Mouse (Mus musculus): ENCODE measurements around the gene Gtpbp6. TPM values are rescaled to one million over a fixed set of nuclear protein-coding genes. Genes with fewer than 3 reads are reported as not detected.

Gene Gtpbp6
- 50.2 and 57.9 TPM in 2 replicates for polyA plus RNA-seq (2012; rRNA removed)

DNA sequence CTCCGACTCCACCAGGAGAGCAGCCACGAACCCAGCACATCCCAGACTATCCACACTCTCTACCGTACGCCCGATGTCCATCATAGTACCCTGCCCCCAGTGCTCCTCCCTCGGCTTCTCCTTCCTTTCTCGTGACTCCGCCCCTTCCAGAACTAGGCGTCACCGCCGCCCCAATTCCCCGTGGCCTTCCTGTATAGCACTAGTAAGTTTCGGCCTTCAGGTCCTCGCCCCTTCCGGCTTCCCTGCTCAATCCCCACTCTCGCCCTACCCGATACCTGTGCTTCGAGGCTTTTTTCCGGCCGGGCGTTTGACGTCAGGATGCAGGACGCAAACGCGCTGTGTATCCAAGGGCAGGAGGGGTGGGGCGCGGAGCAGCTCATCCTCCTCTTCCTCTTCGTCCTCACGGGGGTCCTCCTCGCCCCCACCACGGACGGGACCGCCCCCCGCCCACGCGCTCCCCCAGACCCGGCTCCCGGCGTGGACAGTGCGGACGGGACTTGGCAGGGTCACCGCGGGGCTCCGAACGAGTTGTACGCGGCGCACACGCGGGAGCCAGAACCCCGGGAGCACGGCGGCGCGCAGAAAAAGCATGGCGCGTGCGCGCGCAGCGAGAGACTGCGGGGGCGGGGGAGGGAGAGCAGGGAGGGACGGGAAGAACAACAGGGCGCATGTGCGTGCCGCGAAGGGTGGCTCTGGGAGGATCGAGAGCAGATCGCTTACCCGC, at the start of gene Gtpbp6:
Gene Gtpbp6, minus strand, starts transcription at position 617 of the 724 bp plus-strand sequence.

DNA sequence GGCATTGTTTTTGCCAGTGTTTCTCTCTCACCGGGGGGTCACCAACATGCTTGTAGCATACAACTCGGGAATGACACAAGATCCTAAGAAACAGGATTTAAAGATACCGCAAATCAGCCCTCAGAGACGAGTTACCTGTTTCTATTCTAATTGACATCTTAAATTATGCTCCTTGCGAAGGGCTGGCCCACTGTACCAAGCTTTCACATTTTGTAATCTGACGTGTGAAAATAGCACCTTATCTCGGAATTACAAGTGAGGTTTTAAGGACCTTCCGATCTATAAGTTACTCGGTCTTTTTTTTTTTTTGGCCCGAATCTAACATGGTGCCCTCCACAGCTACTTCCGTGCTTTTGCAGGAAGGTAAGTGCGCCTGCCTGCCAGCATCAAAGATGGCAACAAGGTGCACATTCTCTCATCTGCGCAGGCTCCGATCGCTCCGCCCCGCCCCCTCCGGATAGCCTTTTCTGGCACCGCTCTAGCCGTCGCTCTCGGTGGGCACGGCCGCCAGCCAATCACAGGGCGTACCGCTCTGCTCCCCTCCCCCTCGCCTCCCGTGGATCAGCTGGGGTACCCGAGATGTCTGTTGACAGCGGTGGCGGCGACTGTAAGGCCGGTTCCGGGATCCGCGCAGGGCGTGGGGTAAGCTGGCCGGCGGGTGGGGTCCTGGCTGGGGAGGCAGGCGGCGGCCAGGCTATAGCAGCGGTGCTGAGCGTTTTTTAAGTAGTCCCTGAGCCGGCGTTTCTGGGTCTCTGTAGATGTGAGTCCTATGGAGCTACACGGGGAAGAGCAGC, 27.5 kb upstream of the Gtpbp6 start, which contains the start of gene Chfr:
Gene Chfr, plus strand, starts transcription at position 550 of the 794 bp plus-strand sequence.

DNA sequence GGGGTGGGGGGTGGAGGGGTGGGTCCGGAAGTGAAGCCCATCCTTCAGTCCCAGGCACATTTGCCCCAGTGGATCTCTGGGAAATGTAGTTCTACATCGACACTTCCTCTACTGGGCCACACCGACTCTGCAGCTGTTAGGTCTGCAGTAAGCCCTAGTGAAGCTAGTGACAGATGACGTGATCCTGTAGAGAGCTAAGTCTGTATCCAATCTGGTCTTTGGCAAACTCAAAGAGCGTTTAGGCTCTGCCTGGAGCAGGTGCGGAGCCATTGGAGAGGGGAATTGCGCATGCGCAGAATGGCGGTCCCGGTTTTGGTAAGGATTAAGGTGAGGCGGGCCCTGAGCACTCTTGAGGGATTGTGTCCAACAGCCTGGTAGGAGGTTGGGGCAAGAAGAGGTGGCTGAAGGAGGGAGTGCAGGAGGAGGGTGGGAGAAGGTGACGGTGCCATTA, 2.0 kb upstream of the Gtpbp6 start, which contains the start of gene Zfp605:
Gene Zfp605, plus strand, starts transcription at position 102 of the 451 bp plus-strand sequence.

DNA sequence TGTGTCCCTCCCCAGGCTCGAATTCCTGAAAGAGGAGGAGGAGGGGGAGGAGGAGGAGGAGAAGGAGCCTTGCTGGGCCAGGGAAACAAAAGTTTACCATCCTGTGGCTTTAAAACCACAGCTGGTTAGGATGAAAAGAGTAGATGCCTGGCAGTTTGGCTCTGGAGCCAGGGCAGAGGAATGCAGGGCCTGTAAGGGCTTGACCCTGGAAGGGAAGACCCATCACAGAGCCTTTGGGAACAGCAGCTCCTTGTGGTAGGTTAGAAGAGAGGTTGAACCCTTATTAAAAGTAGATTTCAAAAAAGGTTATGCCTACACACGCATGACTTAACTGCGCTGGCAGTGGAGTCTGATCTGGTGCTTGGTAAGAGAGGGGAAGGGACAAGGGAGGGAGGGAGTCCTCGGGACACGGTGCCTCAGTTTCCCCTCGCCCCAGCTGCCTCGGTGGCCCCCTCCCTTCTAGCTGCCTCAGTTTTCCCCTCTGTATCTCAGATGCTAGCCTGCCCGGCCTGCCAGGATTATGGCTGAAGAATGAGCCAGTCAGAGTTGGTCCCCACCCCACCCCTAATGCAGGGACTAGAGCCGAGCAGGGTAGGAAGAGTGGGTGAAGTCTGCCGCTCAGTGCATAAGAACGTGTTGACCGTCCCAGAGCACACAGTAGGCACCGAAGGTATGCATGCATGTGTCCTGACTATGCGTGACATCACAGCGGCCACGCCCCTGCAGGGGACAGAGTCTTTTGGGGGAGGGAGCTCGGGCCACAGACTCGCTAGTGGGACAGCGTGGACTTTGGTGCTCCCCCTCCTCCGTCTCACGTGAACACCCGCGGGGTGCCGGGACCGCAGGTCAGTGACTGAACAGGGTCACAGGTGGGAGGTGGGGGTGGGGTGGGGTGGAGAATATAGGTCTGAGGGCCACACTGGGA, 8.1 kb downstream of the Gtpbp6 start, which contains the start of gene Plcxd1:
Gene Plcxd1, plus strand, starts transcription at position 314 of the 925 bp plus-strand sequence.

DNA sequence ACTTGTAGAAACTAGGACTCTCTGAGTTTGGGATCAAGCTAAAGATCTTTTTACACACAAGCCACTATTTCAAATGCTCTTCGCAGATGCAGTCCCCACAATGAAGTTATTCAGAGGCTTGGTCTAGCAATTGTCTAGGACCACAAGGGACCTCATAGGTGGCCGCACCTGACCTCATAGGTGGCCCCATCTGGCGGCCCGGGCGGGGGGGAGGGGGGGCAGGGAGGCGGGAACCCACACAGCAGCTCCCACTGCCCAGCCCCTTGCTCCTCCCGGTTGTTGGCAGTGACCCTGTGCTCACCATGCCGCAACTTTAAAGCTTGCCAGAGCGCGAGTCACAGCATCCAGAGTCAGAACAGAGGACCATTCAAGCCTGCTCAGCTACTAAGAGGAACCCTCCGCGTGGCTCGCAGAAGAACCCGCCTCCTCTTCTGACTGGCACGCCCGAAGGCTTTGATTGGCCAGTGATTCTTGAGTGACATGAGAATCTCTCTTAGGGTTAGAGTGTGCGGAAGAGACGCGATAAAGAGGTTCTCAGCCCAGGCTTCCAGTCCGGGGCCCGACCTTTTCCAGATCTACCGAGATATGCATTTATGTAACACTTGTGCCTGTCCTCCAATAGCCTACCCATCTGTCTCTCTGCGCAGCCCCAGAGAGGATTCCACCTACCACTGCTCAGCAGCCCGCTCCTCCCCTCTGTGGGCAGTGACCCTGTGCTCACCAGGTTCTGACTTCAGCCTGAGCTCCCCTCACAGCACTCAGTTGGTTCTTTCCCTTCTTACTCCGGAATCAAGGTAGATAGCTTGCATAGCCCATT, 13.8 kb downstream of the Gtpbp6 start, which contains the start of gene Gm35315:
Gene Gm35315, minus strand, starts transcription at position 391 of the 817 bp plus-strand sequence.

DNA sequence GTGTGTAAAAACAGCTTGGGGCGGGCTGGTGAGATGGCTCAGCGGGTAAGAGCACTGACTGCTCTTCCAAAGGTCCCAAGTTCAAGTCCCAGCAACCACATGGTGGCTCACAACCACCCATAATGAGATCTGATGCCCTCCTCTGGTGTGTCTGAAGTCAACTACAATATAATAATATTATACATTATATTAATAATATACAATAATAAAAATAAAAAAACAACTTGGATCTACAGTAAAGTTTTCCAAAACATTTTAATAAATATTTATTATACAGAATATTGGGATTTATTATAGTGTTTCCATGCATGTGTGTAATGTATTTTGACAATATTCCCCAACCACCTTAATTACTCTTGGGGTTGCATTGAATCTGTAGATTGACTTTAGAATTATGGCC, 35.6 kb downstream of the Gtpbp6 start, which contains the start of gene Gm17655:
Gene Gm17655, minus strand, starts transcription at position 101 of the 400 bp plus-strand sequence.

Other genes starting within 250 kb of the Gtpbp6 start
- 0.16 and 0.18 TPM in 2 replicates for gene Gm15446, start 184.8 kb downstream of the Gtpbp6 start, polyA plus RNA-seq (2012; rRNA removed)
- gene Zfp932, start 111.7 kb downstream of the Gtpbp6 start, polyA plus RNA-seq (2012; rRNA removed) = 0.25 and 0.41 TPM in 2 replicates
- gene Gm17655, start 35.7 kb downstream of the Gtpbp6 start, polyA plus RNA-seq (2012; rRNA removed) = not detected in 2 replicates
- gene Gm35315, start 13.8 kb downstream of the Gtpbp6 start, polyA plus RNA-seq (2012; rRNA removed) = 0.01 and 0.03 TPM in 2 replicates
- 6.3 and 19.0 TPM in 2 replicates for gene Plcxd1, start 8.2 kb downstream of the Gtpbp6 start, polyA plus RNA-seq (2012; rRNA removed)
- 0.02 TPM in 1 of 2 replicates, not detected in the other for gene Zfp605, start 1.9 kb upstream of the Gtpbp6 start, polyA plus RNA-seq (2012; rRNA removed)
- 29.7 and 34.9 TPM in 2 replicates for gene Chfr, start 27.6 kb upstream of the Gtpbp6 start, polyA plus RNA-seq (2012; rRNA removed)
- gene Golga3, start 68.5 kb upstream of the Gtpbp6 start, polyA plus RNA-seq (2012; rRNA removed) = 1.9 and 2.3 TPM in 2 replicates
- 2.0 and 2.3 TPM in 2 replicates for gene Ankle2, start 122.8 kb upstream of the Gtpbp6 start, polyA plus RNA-seq (2012; rRNA removed)
- 8.7 and 9.6 TPM in 2 replicates for gene Pgam5, start 161.7 kb upstream of the Gtpbp6 start, polyA plus RNA-seq (2012; rRNA removed)
- 1.9 and 2.6 TPM in 2 replicates for gene Pxmp2, start 178.0 kb upstream of the Gtpbp6 start, polyA plus RNA-seq (2012; rRNA removed)
- gene Pole, start 178.1 kb upstream of the Gtpbp6 start, polyA plus RNA-seq (2012; rRNA removed) = 1.2 and 1.4 TPM in 2 replicates
- 0.82 and 0.91 TPM in 2 replicates for gene P2rx2, start 235.0 kb upstream of the Gtpbp6 start, polyA plus RNA-seq (2012; rRNA removed)
- gene Lrcol1, start 236.5 kb upstream of the Gtpbp6 start, polyA plus RNA-seq (2012; rRNA removed) = 0.13 TPM in 1 of 2 replicates, not detected in the other

Measured in stomach, adult 2 months (tissue).